Mouse (Mus musculus) small intestine, adult 2 months (tissue): Measurements from ENCODE around the gene Bpifa1.
"Not testable (repeated sequence)": the region's sequence is repeated elsewhere in the genome, so short reads cannot be mapped to it uniquely, and the experiment has no call there.

ENCODE experiments used
- CTCF ChIP-seq: fragments of 200-500 bp; IDR thresholded peaks from 2 replicates; pipeline ENCODE4 v1.5.1; 2012; ENCODE audit warnings: low read depth, mild to moderate bottlenecking, control low read depth, inconsistent platforms, low read length, moderate library complexity, mixed read lengths; ENCODE audit not compliant: insufficient replicate concordance, insufficient read length; ENCODE audit errors: extremely low read depth
- POLR2A ChIP-seq: fragments of 200-500 bp; IDR thresholded peaks from 2 replicates; pipeline ENCODE4 v1.6.1; 2012; ENCODE audit warnings: low read depth, mild to moderate bottlenecking, control low read depth, inconsistent platforms, low read length, moderate library complexity

- not testable (repeated sequence) for TF ChIP-seq CTCF, POLR2A
These were observed 40.4 kb downstream of the Bpifa1 start for GRCm38 (mm10) chr2:154183061-154183460.
